Mouse (Mus musculus): ENCODE measurements around the gene Klhl35. TPM values are rescaled to one million over a fixed set of nuclear protein-coding genes. Genes with fewer than 3 reads are reported as not detected.

Gene Klhl35
- total RNA-seq (2021) = not detected
- long read RNA-seq, experiment 1 = 0 reads
- long read RNA-seq, experiment 2 = 0 reads

GRCm38 (mm10) chr7:99465811-99466210 is at the start of gene Klhl35:
Gene Klhl35 (plus strand): TSS chr7:99466004.
- DNase-seq = no peak
- intact Hi-C loops (cut with DNase I) = no loop called here

- intact Hi-C loops (cut with DNase I) = no loop called here
- DNase-seq = no peak
Measured at GRCm38 (mm10) chr7:99419311-99419710, 46.5 kb upstream of the Klhl35 start.

GRCm38 (mm10) chr7:99421006-99421405 is 44.8 kb upstream of the Klhl35 start:
- no peak for DNase-seq
- intact Hi-C loops (cut with DNase I) = no loop called here

GRCm38 (mm10) chr7:99424538-99425155 is 41.2 kb upstream of the Klhl35 start:
- intact Hi-C loops (cut with DNase I) = no loop called here
- DNase-seq = no peak

GRCm38 (mm10) chr7:99425706-99426105 is 40.1 kb upstream of the Klhl35 start:
- intact Hi-C loops (cut with DNase I) = no loop called here
- no peak for DNase-seq

- intact Hi-C loops (cut with DNase I) = no loop called here
- DNase-seq = no peak
Measured at GRCm38 (mm10) chr7:99427031-99427430, 38.8 kb upstream of the Klhl35 start.

GRCm38 (mm10) chr7:99427987-99428386 is 37.8 kb upstream of the Klhl35 start:
- intact Hi-C loops (cut with DNase I) = no loop called here
- DNase-seq = no peak

GRCm38 (mm10) chr7:99428836-99429235 is 37.0 kb upstream of the Klhl35 start:
- intact Hi-C loops (cut with DNase I) = no loop called here

GRCm38 (mm10) chr7:99429786-99430185 is 36.0 kb upstream of the Klhl35 start:
- intact Hi-C loops (cut with DNase I) = no loop called here
- DNase-seq = no peak

More at GRCm38 (mm10) chr7:99428836-99429235, 37.0 kb upstream of the Klhl35 start:
- no peak for DNase-seq

GRCm38 (mm10) chr7:99430246-99430645 is 35.6 kb upstream of the Klhl35 start:
- intact Hi-C loops (cut with DNase I) = no loop called here
- no peak for DNase-seq

GRCm38 (mm10) chr7:99432248-99432647 is 33.6 kb upstream of the Klhl35 start:
- intact Hi-C loops (cut with DNase I) = no loop called here
- no peak for DNase-seq

GRCm38 (mm10) chr7:99432863-99433262 is 32.9 kb upstream of the Klhl35 start:
- intact Hi-C loops (cut with DNase I) = no loop called here

GRCm38 (mm10) chr7:99434672-99435250 is 31.0 kb upstream of the Klhl35 start:
- DNase-seq = no peak
- intact Hi-C loops (cut with DNase I) = no loop called here

More at GRCm38 (mm10) chr7:99432863-99433262, 32.9 kb upstream of the Klhl35 start:
- no peak for DNase-seq

- DNase-seq = no peak
- intact Hi-C loops (cut with DNase I) = no loop called here
Measured at GRCm38 (mm10) chr7:99436530-99436929, 29.3 kb upstream of the Klhl35 start.

GRCm38 (mm10) chr7:99438881-99439280 is 26.9 kb upstream of the Klhl35 start:
- intact Hi-C loops (cut with DNase I) = no loop called here
- DNase-seq = no peak

- DNase-seq = peak in 1 of 2 experiments; percentile 35
- intact Hi-C loops (cut with DNase I) = no loop called here
Measured at GRCm38 (mm10) chr7:99441534-99442072, 24.2 kb upstream of the Klhl35 start.

GRCm38 (mm10) chr7:99443164-99443563 is 22.6 kb upstream of the Klhl35 start:
- intact Hi-C loops (cut with DNase I) = no loop called here
- no peak for DNase-seq

GRCm38 (mm10) chr7:99444012-99444411 is 21.8 kb upstream of the Klhl35 start:
- no peak for DNase-seq
- intact Hi-C loops (cut with DNase I) = no loop called here

GRCm38 (mm10) chr7:99445833-99446232 is 20.0 kb upstream of the Klhl35 start:
- intact Hi-C loops (cut with DNase I) = no loop called here
- DNase-seq = no peak

GRCm38 (mm10) chr7:99447323-99447722 is 18.5 kb upstream of the Klhl35 start:
- intact Hi-C loops (cut with DNase I) = no loop called here
- DNase-seq = no peak

GRCm38 (mm10) chr7:99448619-99449018 is 17.2 kb upstream of the Klhl35 start:
- no peak for DNase-seq
- intact Hi-C loops (cut with DNase I) = no loop called here

GRCm38 (mm10) chr7:99449063-99449462 is 16.7 kb upstream of the Klhl35 start:
- DNase-seq = no peak
- intact Hi-C loops (cut with DNase I) = no loop called here

All from gastrocnemius, postnatal 36 days (tissue).